Mouse (Mus musculus) megakaryocyte progenitor cell, adult 5-6 weeks (primary cell): ENCODE data around the gene Prickle2. TPM values are rescaled to one million over a fixed set of nuclear protein-coding genes. Genes with fewer than 3 reads are reported as not detected.

Experiments
- ATAC-seq: replicated peaks from 2 replicates; pipeline ENCODE4 v1.8.0; 2016; ENCODE audit warnings: mild to moderate bottlenecking, moderate TSS enrichment, inconsistent platforms; ENCODE audit not compliant: poor library complexity
- total RNA-seq, 2 experiments: library from RNA; stranded (forward) in 1 of 2; stranded (reverse) in 1 of 2; fragments of 157-497, 149-512 nt in 1 of 2; fragments of 200-1000 nt in 1 of 2; gene quantifications; 2 replicates each; pipeline versions ENCODE4 v1.2.3 to v1.2.4; 2015 to 2017

The Prickle2 gene
- total RNA-seq (2015) (not detected in 2 replicates), total RNA-seq (2017) (0.04 TPM in 1 of 2 replicates, not detected in the other)

DNA sequence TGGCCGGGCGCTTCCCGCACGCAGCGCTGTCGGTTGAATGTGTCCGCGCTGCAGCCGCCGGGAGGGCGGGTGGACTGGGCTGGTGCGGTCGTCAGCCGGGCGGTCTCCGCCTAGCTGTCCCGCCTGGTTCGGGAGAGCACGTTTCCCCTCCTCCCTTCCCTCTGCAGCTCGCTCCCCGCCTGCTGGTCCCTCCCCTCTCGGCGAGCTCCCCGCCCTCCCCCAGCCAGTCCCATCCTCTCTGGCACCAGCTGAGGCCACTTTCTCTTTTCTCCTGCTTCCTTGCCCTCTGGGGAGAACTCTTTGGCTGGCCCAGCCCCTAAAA lies at the start of gene Prickle2:
TSS of gene Prickle2 (minus strand) at position 11 of the 322 bp plus-strand sequence.
- ATAC-seq = peak; percentile 63

DNA sequence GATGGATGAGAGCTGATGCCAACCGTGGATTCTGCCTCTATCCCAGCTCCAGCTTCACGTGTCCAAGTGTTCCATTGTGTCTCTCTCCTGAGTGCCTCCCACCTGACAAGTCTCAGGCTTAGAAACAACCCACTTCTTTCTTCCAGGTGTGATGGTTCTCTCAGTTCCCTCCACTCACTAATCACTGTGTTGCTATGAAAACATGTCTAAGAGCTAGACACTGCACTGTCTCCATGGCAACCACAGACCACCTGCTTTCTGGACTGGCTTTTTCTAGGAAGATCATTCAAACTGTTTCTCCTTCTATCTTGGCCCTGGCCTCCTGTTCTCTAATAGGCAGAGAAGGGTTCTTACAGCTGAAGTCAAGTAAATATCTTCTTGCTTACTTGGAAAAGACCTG lies 46.8 kb upstream of the Prickle2 start:
- no peak for ATAC-seq

DNA sequence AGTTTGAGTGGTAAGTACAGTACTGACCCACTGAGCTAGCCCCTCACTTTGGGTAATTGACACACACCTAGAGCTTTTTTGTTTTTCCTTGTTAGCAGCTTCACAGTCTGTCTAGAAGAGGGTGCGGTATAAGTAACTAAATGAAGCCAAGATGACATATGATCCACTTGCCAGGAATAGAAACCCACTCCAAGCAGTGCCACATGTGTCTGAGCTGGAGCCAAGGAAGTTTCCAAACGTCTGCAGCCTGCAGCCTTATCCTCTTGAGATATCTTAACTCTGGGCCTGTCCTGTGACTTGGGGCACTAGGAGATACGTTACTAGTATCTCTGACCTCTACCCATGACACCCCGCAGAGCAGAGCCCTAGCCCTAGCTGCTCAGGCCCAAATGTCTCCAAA lies 43.5 kb upstream of the Prickle2 start:
- no peak for ATAC-seq

DNA sequence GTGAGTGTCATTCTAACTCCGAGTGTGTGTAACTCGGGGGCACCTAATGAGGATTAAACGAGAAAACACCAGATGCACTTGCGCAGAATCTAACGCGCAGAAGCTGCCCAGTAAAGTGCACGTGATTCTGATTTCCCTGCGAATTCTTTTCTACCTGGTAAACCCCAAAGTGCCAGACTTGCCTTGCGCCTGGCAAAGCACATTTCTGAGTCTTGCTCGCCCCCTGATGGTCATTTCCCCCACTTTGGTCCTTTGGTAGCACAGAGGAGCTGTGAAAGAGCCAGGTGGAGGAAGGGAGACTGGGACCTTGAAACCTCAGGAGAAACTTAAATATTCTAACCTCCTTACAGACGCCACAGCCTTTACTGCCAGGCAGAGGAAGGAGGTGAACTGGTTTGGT lies 37.6 kb upstream of the Prickle2 start:
- ATAC-seq = no peak

DNA sequence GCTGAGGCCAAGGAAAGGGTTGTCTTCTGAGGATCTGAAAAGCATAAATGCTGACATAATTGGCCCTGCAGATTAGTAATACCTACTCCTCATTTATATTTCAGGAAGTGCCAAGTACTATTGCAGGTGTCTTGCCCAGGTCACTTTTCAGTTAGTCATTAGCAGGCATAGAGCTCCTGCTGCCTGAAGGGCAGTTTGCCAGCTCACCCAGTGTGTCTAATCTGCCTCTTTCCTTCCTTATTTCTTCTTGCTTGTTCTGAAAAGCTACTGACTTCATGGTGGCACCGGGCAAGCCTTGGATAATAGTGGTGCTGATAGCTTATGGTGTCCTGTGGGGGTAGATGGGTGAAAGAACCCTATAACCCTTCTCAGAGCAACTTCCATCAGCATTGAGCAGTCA lies 31.2 kb upstream of the Prickle2 start:
- no peak for ATAC-seq

DNA sequence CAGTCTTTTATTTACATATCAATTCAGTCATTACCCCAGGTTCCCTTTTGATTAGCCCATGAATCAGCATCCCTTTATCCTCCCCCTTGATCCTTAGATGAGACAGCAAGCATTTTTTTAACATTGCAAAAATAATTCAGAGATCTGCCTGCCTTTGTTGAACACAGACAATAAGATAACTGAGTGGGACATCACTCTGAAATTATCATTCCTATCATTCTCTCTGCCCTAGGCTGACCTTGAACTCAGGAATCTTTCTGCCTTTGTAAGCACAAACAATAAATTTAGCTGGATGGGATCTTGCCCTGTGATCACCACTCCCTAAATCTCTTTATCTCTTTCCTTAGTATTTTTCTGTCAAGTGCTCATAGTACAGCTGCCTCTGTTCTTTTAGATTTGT lies 27.7 kb upstream of the Prickle2 start:
- ATAC-seq = no peak

DNA sequence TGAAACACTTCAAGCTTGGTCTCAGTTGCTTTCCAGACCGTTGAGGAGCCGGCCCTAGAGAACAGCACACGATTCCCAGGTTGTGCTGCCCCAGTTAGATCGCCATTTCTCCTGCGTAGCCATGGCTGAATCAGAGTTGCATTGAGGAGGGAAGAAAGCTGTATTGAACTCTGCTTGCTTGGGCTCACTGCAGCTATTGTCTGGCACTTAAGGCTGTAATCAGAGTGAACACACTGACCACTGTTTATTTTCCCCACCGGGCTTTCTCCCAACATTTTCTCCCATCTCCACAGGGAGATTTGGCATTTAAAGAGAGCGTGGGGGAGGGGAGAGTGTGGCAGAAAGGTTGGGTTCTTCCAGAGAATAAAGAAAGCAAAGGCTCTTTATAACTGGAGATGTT lies 22.6 kb upstream of the Prickle2 start:
- no peak for ATAC-seq

DNA sequence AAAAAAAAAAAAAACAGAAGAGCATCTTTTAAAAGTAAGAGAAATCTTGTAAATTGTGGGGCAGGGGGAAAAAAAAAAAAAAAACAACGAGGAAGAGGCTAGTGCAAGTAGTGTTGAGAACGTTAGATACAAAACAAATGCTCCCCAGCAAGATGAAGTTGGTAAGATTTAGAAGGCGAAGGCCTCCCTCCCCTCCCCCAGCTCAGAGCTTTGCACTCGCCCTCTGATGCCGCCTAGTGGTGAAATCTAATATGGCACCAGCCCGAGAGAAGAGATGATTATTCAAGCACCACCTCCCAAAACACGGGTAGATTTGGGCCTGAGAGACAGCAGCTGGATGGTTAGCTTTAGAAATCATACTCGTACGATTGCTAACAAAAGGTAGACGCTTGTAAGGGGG lies 22.1 kb upstream of the Prickle2 start:
- ATAC-seq = peak; percentile 89

DNA sequence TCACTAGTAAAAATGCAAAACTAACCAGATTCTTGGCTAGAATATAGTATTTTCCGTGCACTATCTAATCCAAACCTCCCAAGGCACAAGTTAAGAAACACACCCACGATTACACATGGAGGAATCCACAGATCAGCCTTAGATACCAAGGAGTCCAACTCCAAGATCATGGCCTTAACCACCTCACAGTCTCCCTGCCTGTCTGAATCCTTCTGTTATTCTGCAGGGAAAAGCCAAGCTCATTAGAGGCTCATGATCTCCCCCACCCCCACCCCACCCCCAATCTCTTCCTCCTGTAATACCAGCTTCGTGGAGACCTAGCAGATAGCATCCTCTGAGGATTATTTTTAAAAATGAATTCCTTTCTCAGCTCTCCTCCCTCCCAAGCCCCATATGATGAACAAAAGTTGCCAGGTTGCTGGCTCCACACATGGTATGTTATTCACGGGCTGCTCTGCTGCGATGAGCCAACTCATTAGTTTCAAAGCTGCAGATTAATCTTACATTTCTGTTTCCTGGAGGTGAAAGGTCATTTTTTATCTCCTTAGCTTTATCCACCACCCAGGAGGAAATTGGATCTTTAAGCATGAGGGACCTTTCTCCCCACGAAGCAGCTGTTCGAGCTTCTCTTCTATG lies 21.5 kb upstream of the Prickle2 start:
- ATAC-seq = no peak

DNA sequence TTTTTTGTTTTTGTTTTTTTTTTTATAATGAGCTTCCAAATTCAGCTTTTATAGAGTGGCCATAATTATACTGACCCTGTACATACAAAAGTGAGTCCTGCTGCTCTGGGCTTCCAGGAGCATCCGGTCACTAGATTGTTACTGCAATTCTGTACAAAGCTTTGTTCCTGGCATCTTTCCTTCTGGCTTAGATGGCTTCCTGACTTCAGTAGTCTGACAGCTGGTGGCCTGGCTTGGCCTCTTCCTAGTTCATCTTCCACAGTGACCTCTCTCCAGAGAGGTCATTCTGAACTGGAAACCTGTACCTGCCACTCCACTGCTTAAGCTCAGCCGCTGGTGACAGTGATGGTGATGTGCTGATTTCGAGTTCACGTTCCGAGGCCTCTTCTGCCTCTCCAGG lies 20.2 kb upstream of the Prickle2 start:
- ATAC-seq = no peak

DNA sequence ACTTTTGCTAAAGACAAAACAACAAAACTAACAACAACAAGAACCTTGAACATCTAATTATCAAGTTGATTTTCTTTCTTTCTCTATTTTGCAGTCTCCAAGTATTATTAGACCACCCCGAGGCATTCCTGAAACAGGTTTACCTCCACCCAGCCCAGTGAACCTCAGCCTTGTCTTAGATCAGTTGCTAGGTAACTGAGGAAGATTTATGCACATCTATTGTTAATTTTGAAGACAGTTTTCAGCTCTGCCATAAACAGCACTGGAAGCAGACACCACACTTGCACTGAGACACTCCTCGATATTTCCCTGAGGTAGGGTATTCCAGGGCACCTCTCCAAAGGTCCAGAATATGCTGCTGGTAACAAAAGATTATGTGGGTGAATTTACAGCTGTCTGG lies 18.4 kb upstream of the Prickle2 start:
- no peak for ATAC-seq

DNA sequence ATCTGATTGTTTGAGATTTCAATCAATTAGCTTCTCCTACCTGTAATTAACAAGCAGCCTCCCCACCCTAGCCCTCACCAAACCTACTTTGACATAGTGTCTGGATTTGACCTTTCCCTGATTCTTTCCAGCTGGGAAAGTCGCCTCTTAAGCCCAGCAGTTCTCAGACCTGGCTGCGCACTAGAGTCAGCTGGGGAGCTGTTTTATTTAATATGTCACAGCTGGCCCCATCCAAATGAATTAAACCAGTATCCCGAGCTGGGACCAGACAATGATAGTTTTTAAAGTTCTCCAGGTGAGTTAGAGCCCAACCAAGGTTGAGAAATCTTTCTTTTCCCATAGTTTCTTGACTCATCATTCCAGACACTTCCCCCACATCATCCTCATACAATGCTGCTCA lies 9.9 kb upstream of the Prickle2 start:
- no peak for ATAC-seq

DNA sequence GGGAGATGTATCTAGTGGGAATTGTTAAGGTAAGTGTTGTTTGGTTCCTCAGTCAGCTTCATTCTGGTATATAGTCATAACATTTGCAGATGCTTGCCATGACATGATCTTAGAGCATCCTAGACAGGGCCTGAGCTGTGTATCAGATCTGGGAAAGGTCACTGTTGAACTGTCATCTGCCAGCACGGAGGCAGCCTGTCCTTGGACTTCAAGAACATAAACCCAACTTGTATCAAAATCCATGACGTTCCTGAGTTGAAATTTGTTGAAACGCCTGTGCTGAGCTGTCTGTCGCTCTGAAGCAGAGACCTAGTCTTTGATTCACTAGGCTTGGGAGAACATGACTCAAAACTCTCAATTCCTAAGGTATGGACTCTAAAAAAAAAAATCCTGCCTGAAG lies 8.8 kb upstream of the Prickle2 start:
- ATAC-seq = no peak

DNA sequence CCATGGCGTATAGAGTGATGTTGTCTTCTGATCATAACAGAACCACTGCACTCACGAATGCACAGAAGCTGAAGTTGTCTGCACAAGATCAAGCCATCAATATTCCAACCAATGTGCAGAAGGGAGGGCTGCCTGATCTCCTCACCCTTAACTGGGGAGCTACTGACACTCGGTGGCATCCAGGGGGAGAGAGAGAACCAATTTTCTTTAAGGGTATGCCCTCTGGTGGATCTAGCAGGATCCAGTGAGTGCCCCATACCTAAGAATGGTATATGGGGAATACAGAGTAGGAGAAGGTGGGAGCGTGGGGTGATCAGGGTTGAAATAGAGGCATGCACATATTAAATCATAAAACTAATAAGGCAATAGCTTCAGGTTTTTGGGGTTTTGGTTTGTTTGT lies 2.2 kb upstream of the Prickle2 start:
- no peak for ATAC-seq

DNA sequence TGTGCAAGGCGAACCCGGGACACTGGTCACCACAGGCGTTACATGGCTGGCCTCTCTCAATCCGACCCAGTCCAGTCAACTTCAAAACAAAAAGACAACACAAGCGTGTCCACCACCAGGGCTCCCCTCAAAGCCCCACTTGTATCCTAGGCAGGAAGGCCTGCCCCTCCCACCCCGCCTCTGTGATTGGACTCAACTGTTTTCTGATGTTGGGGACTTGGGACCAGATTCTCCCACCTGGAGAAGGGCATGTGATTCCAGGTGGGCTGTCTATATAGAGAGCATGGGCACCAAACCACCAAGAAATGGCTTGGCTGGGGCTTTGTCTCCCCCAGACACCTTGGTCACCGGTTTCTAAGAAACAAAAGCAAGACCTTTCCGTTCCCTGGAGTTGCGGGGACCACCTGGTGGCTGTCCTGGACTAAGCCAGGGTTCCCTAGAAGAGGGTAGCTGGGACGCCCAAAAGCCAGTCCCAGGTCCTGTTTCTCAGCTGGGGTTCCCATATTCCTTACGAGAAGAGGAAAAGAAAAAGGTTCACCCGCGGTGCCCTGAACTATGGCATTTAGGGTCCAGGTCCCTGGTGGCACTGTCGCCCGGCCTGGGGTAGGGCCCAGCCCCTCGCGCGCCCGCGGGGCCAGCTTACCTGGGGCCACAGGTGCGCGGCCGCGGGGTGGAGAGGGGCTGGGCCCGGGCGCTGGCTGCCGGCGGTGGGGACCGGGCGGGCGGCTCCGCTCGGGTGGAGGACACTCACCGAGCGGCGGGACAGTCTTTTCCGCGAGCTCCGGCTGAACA lies 406 bp downstream of the Prickle2 start:
- no peak for ATAC-seq

DNA sequence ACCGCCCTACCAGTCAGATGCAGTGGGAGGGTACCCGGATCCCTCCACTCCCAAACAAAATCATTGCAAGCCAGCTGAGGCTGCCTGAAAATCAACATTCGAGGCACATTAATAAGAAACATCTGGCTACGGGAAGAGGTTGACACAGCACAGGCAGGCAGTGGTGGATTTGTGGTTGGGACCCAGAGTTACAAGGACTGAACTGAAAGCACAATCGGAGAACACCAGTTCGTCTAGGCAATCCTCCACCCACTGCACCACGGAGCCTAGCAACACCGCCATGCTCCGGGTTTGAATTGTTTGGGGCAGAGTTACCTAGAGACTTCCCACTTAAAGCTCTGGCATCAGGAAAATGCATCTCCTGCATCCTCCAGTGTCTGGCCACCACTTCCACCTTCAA lies 1.1 kb downstream of the Prickle2 start:
- no peak for ATAC-seq

DNA sequence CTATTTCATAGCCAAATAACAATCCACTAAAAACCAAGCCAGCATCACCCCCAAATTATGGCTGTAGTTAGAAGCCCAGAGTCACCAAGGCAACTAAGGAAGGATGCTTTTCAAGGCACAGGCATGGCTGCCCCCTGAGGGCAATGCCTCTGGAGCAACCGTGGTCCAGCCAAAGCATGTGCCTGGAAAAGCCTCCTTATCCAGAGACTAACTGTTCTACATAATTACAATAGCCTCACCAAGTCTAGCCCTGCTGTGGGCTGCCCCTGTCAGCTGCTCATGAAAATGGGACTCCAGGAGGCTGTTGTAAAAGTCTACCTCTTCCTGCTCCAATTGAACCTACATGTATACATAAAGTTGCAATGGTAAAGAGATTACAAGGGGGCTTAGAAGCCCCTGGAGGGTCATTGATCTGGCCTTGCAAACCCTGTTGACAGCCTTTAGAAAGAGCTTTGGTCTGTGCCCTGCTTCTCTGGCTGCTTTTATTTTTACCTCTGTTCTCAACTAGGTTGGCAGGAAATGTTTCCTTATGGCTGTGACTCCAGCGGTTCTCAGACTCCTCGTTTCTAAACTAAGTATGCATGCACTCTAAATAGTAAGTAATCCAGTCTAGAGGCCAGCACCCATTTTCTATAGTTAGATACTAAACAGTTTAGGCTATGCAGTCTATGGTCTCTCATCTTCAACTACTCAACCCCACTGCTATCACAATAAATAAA lies 6.3 kb downstream of the Prickle2 start:
- no peak for ATAC-seq

DNA sequence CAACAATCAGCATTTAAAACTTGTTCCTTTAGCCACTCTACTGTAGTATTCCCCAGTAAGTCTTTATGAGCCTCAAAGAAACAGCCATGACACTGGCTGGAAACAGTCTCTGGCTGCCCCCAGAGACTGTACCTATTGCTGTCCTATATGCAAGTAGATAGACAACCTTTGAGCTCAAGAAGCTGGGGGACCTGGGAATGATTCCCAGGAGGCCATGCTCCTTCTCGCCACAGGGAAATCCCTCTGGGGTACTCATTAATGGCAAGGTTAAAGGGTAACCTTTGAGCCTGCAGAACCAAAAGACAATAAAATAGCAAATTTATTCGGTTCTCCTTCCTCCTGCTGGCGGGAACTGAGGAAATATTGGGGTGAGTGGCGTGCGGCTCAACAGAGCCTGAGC lies 8.1 kb downstream of the Prickle2 start:
- no peak for ATAC-seq

DNA sequence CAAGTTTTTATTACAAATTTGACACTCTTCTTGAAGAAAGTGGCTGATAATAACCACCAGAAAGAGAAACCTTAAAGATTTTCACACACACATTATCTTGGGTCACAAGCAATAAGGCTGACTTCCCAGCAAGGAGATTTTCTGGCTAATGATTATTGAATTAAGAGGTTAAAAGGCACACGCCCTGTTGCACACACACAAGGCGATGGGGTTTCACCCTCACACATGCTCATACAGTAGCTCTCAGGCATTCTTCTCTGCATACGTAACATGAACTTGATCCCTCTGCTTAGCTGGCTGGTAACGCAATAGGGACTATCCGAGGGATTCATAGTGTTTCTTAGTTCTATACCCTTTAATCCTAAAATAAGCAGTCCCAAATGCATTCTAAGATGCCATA lies 18.6 kb downstream of the Prickle2 start:
- ATAC-seq = no peak

DNA sequence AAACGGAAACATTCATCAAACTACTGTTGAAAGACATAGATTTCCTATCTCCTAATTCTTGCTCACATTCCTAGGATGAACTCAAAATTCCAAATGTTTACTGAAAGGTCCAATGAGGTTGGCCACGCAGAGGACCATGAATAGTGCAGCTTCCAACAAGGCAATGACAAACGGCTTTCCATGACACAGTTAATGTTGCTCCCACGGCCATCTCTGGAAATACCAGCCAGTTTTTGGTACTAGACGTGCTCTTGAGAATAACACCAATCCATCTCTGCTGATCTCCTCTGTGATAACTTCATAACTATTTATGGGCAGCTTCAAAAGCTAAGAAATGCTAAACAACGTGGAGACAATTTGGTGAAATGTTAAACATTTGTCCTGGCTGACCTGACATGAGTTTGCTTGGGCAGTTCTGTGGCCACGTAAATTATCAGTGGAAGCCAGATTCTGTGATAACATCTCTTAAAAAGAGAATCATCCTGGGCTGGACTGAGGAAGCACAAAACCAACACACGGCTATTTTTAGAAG lies 31.5 kb downstream of the Prickle2 start:
- no peak for ATAC-seq

DNA sequence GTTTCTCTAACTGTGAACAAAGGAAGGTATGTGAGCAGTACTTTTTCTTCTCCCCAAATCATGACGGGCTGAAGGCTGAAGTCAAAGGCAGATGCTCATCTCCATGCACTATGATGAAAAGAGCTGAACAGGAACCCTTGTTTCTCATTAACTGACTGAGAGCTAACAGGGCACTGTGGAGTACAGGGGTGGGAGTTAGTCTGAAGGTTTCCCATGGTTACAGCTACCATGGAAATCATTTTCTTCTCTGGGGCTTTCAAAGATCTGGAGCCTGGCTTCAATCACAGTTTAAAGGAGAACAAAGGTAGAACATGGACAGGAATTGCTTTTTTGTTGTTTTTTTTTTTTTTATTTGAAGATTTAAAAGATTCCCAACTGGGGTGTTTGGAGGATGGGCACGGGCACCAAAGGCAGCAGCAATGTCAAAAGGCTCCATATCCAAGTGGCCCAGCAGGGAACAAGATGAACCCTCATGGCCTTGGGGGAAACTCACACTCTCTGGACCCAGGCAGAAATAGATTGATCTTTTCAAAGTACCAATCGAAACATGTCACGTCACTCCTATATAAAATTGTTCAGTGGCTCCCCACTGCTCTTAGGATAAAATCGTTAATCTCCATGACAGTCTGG lies 35.3 kb downstream of the Prickle2 start:
- no peak for ATAC-seq
